Mouse (Mus musculus) G1E (cell line): ENCODE measurements around the gene Nat8f1.

Source experiments
- CTCF ChIP-seq: IDR thresholded peaks from 2 replicates; pipeline ENCODE4 v1.5.1; 2012; ENCODE audit warnings: low read depth, low read length, inconsistent platforms, mixed read lengths
- GATA1 ChIP-seq: IDR thresholded peaks from 2 replicates; pipeline ENCODE4 v1.6.1; 2012; ENCODE audit warnings: borderline replicate concordance, low read length, inconsistent platforms, mixed read lengths

DNA sequence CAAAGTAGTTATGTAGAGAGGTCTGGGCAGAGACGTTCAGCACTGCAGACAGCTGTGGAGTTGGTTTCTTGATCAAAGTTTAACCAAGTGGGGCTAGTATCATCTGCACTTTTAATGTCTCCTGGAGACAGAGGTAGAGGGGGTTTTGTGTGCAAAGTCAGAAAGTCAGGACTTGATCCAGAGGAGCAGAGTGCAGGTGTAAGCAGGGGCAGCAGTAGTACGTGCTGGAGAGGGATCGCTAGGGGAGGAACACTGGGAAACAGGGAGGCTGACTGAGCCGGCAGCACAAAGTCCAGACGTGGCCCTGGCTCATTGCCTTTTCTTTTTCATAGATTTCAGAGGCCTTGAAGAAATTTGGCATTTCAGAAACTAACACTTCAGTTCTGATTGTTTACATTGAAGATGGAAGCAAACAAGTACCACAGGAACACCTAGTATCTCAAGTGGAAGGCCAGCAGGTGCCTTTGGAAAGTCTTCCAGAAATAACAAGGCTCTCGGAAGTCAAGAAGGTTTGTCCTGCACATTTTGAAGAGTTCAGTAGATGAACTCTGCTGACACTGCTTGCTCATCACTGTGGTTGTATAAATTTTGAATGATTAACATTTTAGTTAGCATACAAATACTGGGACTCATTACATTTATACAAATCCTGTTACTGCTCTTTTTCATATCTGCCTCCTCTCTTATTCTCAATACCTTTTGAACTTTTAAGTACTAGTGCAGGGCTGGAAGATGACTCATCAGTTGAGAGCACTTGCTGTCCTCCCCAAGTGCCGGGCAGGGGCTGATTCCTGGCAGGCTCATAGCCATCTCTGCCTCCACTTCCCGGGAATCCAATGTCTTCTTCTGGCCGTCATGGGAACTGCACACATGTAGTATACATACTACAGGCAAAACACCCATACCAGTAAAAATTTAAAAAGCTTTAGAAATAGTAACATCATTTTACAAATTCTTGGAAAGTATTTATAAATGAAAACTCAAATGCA, 12.3 kb upstream of the Nat8f1 start:
- no peak for TF ChIP-seq CTCF
- no peak for TF ChIP-seq GATA1
